Mouse (Mus musculus) CH12.LX (cell line): ENCODE measurements around the gene Leng9.

Experiments used
- CTCF ChIP-seq, 2 experiments: IDR thresholded peaks in 1 of 2; conservative IDR thresholded peaks in 1 of 2; 2 replicates each; pipeline ENCODE4 v1.5.1; 2011 to 2012; ENCODE audit warnings: low read depth in 2 of 2, low read length in 2 of 2, improper control_type of control experiment in 1 of 2, inconsistent platforms in 1 of 2, mild to moderate bottlenecking in 1 of 2, moderate library complexity in 1 of 2
- E2F4 ChIP-seq: IDR thresholded peaks from 2 replicates; pipeline ENCODE4 v1.6.1; 2011; ENCODE audit warnings: low read depth, low read length, improper control_type of control experiment; ENCODE audit not compliant: insufficient replicate concordance
- EP300 ChIP-seq: IDR thresholded peaks from 2 replicates; pipeline ENCODE4 v1.6.1; 2011; ENCODE audit warnings: low read length, improper control_type of control experiment
- JUND ChIP-seq: conservative IDR thresholded peaks from 2 replicates; pipeline ENCODE4 v1.6.1; 2011; ENCODE audit warnings: low read depth, low read length, improper control_type of control experiment
- MAFK ChIP-seq: IDR thresholded peaks from 2 replicates; pipeline ENCODE4 v1.6.1; 2011; ENCODE audit warnings: low read length, improper control_type of control experiment; ENCODE audit not compliant: insufficient replicate concordance
- NELFE ChIP-seq: IDR thresholded peaks from 2 replicates; pipeline ENCODE4 v1.6.1; 2011; ENCODE audit warnings: low read depth, low read length, improper control_type of control experiment
- NRF1 ChIP-seq: IDR thresholded peaks from 2 replicates; pipeline ENCODE4 v1.6.1; 2014; ENCODE audit warnings: low read depth, mild to moderate bottlenecking, inconsistent platforms, low read length, improper control_type of control experiment, moderate library complexity
- POLR2A ChIP-seq: IDR thresholded peaks from 2 replicates; pipeline ENCODE4 v1.6.1; 2011; ENCODE audit warnings: low read depth, mild to moderate bottlenecking, improper control_type of control experiment, low read length
- RCOR1 ChIP-seq: conservative IDR thresholded peaks from 2 replicates; pipeline ENCODE4 v1.6.1; 2012; ENCODE audit warnings: low read depth, mild to moderate bottlenecking, inconsistent platforms, low read length, improper control_type of control experiment

DNA sequence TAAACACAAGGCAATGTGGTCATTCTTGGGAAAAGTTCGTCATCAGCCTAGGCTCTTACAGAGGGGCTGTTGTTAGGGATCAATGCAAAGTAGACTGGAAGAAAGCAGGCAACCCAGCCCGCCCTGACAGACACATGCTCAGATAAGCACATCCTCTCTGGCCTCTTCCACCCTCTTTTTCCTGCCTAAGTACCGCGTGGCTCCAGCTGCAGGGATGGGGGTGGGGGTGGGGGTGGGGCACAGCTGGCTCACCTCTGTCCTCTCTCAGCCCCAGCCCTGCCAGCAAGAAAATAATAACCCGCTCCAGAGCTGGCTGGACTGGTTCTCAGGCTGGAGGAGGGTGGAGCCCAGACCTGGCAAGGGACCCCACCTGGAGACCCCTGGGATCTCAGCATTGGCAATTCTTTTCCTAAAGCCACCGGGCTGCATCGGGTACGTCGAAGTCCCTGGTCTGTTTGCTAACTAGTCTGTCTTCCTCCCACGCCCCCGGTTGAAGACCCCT, 13.4 kb upstream of the Leng9 start:
- no peak for TF ChIP-seq POLR2A
- TF ChIP-seq JUND: no peak
- TF ChIP-seq RCOR1: no peak
- TF ChIP-seq CTCF (conservative IDR thresholded peaks at IDR 0.05 in 1 of 2, IDR thresholded peaks at IDR 0.05 in 1 of 2; ENCODE audit: low read depth in 2 of 2, low read length in 2 of 2): no peak
- no peak for TF ChIP-seq MAFK
- TF ChIP-seq EP300: no peak
- TF ChIP-seq E2F4: no peak
- TF ChIP-seq NRF1: no peak
- TF ChIP-seq NELFE: no peak
